Comparison of ENCODE assay signal across 12 mouse cellular contexts in genomic region chr6:140897111-140897510, GRCm38 (mm10).
DNase-seq lines count a peak whose midpoint lies in the region; ATAC-seq and TF ChIP-seq lines count a peak whose summit lies in the region.
"Had no signal": no experiment of that assay in that cellular context is flagged by ENCODE, and none has a peak within 500 bp of the region (broad histone marks: within the 10 kb centered on the region; RNA-seq: fewer than 3 reads in every experiment).

No protein-coding gene starts in this region.

- dilution Hi-C loops in CH12.LX (cut with MboI; ENCODE audit: extremely low pct_ligation_motif_present, extremely low pct_unique_long_range_greater_than_20kb, low sequenced_read_pairs): no loop called here

- no peak for TF ChIP-seq CTCF in CH12.LX (conservative IDR thresholded peaks at IDR 0.05 in 1 of 2, IDR thresholded peaks at IDR 0.05 in 1 of 2; ENCODE audit: low read depth in 2 of 2, low read length in 2 of 2)

- no peak overlapping the region for H3K4me3 ChIP-seq in heart, embryonic 11.5 days (ENCODE audit: low read depth, low read length)
- H3K4me3 ChIP-seq in CH12.LX (replicated peaks in 1 of 3; ENCODE audit: low read depth in 2 of 3, low read length in 2 of 3, poor library complexity in 1 of 3): no peak overlapping the region
- 0 out of 2 replicates have a peak overlapping the region, but pooled peaks have one; percentile 6 for H3K4me3 ChIP-seq in lung, embryonic 16.5 days (ENCODE audit: low read length)
- H3K4me3 ChIP-seq: heart, embryonic 12.5 days; midbrain, embryonic 12.5 days; stomach, embryonic 15.5 days had no signal

- H3K9me3 ChIP-seq in heart, embryonic 11.5 days (replicated peaks; ENCODE audit: control insufficient read depth, low read length): no peaks in the 10 kb centered on the region
- H3K9me3 ChIP-seq in CH12.LX (replicated peaks; ENCODE audit: low read length): no peaks in the 10 kb centered on the region
- H3K9me3 ChIP-seq in lung, embryonic 16.5 days (ENCODE audit: control insufficient read depth, low read length): no peaks in the 10 kb centered on the region
- H3K9me3 ChIP-seq: heart, embryonic 12.5 days; midbrain, embryonic 12.5 days; stomach, embryonic 15.5 days had no signal

- H3K36me3 ChIP-seq in heart, embryonic 11.5 days (ENCODE audit: control insufficient read depth, insufficient read depth, low read length): no peaks in the 10 kb centered on the region
- H3K36me3 ChIP-seq in CH12.LX (replicated peaks in 1 of 2; ENCODE audit: control insufficient read depth in 1 of 2, insufficient read depth in 1 of 2, low read length in 1 of 2): no peaks in the 10 kb centered on the region
- no peaks in the 10 kb centered on the region for H3K36me3 ChIP-seq in lung, embryonic 16.5 days (ENCODE audit: control insufficient read depth, insufficient read depth, low read length)
- H3K36me3 ChIP-seq: heart, embryonic 12.5 days; midbrain, embryonic 12.5 days; stomach, embryonic 15.5 days had no signal

- no peaks in the 10 kb centered on the region for H3K27me3 ChIP-seq in heart, embryonic 11.5 days (ENCODE audit: control insufficient read depth, insufficient read depth, low read length)
- no peaks in the 10 kb centered on the region for H3K27me3 ChIP-seq in CH12.LX (replicated peaks)
- no peaks in the 10 kb centered on the region for H3K27me3 ChIP-seq in lung, embryonic 16.5 days (ENCODE audit: control insufficient read depth, insufficient read depth, low read depth, low read length)
- H3K27me3 ChIP-seq: heart, embryonic 12.5 days; midbrain, embryonic 12.5 days; stomach, embryonic 15.5 days had no signal

- H3K4me2 ChIP-seq in heart, embryonic 11.5 days: no peak overlapping the region
- H3K4me2 ChIP-seq in CH12.LX (ENCODE audit: insufficient read depth, low read depth, poor library complexity, severe bottlenecking): peak overlapping the region; percentile 60; the same call in 1 of the 2 replicates
- H3K4me2 ChIP-seq in lung, embryonic 16.5 days (ENCODE audit: low read depth, low read length): peak overlapping the region; percentile 25; the same call in 1 of the 2 replicates
- H3K4me2 ChIP-seq: heart, embryonic 12.5 days; midbrain, embryonic 12.5 days; stomach, embryonic 15.5 days had no signal

- no peaks in the 10 kb centered on the region for H3K4me1 ChIP-seq in heart, embryonic 11.5 days (ENCODE audit: control insufficient read depth, insufficient read depth, low read length)
- no peaks in the 10 kb centered on the region for H3K4me1 ChIP-seq in CH12.LX (ENCODE audit: control insufficient read depth in 1 of 2, insufficient read depth in 2 of 2)
- peaks cover 8% of the 10 kb centered on the region for H3K4me1 ChIP-seq in lung, embryonic 16.5 days (replicated peaks; ENCODE audit: control insufficient read depth, insufficient read depth, low read length)
- H3K4me1 ChIP-seq: midbrain, embryonic 12.5 days; stomach, embryonic 15.5 days had no signal

- 38% methylated on average over 8 of the region's 8 CpGs for WGBS in heart, embryonic 11.5 days (ENCODE audit: insufficient replicate concordance)
- 22% methylated on average over 8 of the region's 8 CpGs for WGBS in lung, embryonic 16.5 days

- no peak for ATAC-seq in heart, embryonic 11.5 days (replicated peaks; ENCODE audit: insufficient number of reproducible peaks, low FRiP score, low TSS enrichment)
- peak; percentile 66 for ATAC-seq in lung, embryonic 16.5 days (ENCODE audit: low read depth)
- ATAC-seq: activated CD4-positive, CD25-positive, alpha-beta regulatory T cell, adult 4 months; inflammation-experienced regulatory T-cells, adult 6 months had no signal

- H3K9ac ChIP-seq in heart, embryonic 11.5 days (ENCODE audit: low read depth, low read length): no peak overlapping the region
- H3K9ac ChIP-seq in CH12.LX (ENCODE audit: insufficient read depth, low read depth): no peak overlapping the region
- no peak overlapping the region for H3K9ac ChIP-seq in lung, embryonic 16.5 days (ENCODE audit: low read length)
- H3K9ac ChIP-seq: heart, embryonic 12.5 days; midbrain, embryonic 12.5 days; stomach, embryonic 15.5 days had no signal

- in situ Hi-C loops in CH12.LX (cut with MboI; ENCODE audit: low pct_ligation_motif_present, low pct_unique_long_range_greater_than_20kb, low sequenced_read_pairs): no loop called here

- peak; percentile 7 for DNase-seq in heart, postnatal 4 days
- DNase-seq in CH12.LX (ENCODE audit: extremely low read depth): no peak
- peak; percentile 27 for DNase-seq in ES-CJ7 (ENCODE audit: low read depth, low spot score)
- no peak for DNase-seq in embryo, embryonic 9.5 days (ENCODE audit: extremely low spot score)
- no peak for DNase-seq in layer of hippocampus, postnatal 14 days (ENCODE audit: low spot score in 2 of 2)

- no peaks in the 10 kb centered on the region for H3K79me2 ChIP-seq in CH12.LX (replicated peaks; ENCODE audit: control insufficient read depth, extremely low read depth, insufficient read depth, poor library complexity, severe bottlenecking)

- no peak for TF ChIP-seq EP300 in CH12.LX (IDR thresholded peaks at IDR 0.05; ENCODE audit: low read length)

- no peak for TF ChIP-seq RAD21 in CH12.LX (IDR thresholded peaks at IDR 0.05; ENCODE audit: low read depth, low read length)

- H3K27ac ChIP-seq in heart, embryonic 11.5 days (ENCODE audit: low read depth, low read length): no peak overlapping the region
- no peak overlapping the region for H3K27ac ChIP-seq in CH12.LX (ENCODE audit: insufficient read depth, low read depth)
- no peak overlapping the region for H3K27ac ChIP-seq in lung, embryonic 16.5 days (ENCODE audit: low read length)
- H3K27ac ChIP-seq: midbrain, embryonic 12.5 days; stomach, embryonic 15.5 days had no signal

- no peak for TF ChIP-seq POLR2A in CH12.LX (IDR thresholded peaks at IDR 0.05; ENCODE audit: low read depth, low read length)

TF ChIP-seq in CH12.LX, 34 proteins besides CTCF, POLR2A, EP300 and RAD21:
- TF ChIP-seq KAT2A (IDR thresholded peaks at IDR 0.05; ENCODE audit: insufficient replicate concordance, low read length) (no peak), NRF1 (IDR thresholded peaks at IDR 0.05; ENCODE audit: low read depth, low read length) (no peak), MAFK (IDR thresholded peaks at IDR 0.05; ENCODE audit: insufficient replicate concordance, low read length) (no peak), USF1 (IDR thresholded peaks at IDR 0.05; ENCODE audit: low read depth, low read length) (no peak), ZMIZ1 (IDR thresholded peaks at IDR 0.05; ENCODE audit: low read depth, low read length) (no peak), ZC3H11A (IDR thresholded peaks at IDR 0.05; ENCODE audit: low read depth, low read length) (no peak), JUN (IDR thresholded peaks at IDR 0.05; ENCODE audit: insufficient read depth, low read depth, low read length) (no peak), CHD1 (IDR thresholded peaks at IDR 0.05; ENCODE audit: low read depth, low read length) (no peak), BHLHE40 (IDR thresholded peaks at IDR 0.05; ENCODE audit: low read depth, low read length) (no peak), MEF2A (IDR thresholded peaks at IDR 0.05; ENCODE audit: borderline replicate concordance, low read depth, low read length) (no peak), RCOR1 (conservative IDR thresholded peaks at IDR 0.05; ENCODE audit: low read depth, low read length) (no peak)

Comparison
In these comparisons a context has a peak if more than half of its experiments do, and no peak if none do; other contexts are left out.
1. DNase-seq: peak in heart, postnatal 4 days (single experiment) and ES-CJ7 (single experiment); none in CH12.LX (single experiment), embryo, embryonic 9.5 days (single experiment) and layer of hippocampus, postnatal 14 days (0 of 2).